Mouse (Mus musculus): ENCODE measurements at regions not wholly inside any gene's neighbourhood (a gene's known extent, or its start where the extent isn't known, plus 50 kb on each side); places are given as distances from the start of the nearest gene placed in this dataset.

DNA sequence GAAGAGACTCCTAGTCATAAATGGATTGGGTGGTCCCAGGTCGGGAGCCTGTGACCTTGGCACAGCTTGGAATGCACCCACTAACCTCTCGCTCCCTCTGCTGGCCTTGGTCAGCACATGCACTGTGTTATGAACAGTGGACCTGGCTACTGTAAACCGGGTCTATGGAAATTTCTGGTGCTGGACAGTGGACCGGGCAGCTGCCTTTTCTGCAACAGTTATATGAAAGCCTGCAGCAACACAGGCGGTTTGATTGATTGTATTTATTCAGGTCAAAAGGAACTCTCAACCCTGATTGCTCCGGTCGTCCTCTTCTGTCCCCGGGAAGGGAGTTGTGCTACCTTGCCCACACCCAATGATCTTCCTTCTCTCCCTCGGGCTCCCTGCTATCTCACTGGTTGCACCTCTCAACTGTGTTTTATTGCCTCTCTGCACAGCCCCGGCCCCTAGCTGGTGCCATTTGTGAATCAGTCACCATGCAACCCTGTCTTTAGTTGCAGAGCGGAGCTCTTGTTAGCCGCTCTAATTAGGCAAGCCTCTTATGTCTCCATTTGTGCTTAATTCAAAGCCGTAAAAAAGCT is 99.6 kb upstream of the Slc25a26 start:
- TF ChIP-seq TCF12 (IDR thresholded peaks at IDR 0.05; ENCODE audit: insufficient read depth, poor library complexity, severe bottlenecking) (no peak), USF1 (IDR thresholded peaks at IDR 0.05; ENCODE audit: low read depth) (no peak), MAX (IDR thresholded peaks at IDR 0.05; ENCODE audit: low read depth) (no peak), POLR2AphosphoS2 (IDR thresholded peaks at IDR 0.05; ENCODE audit: insufficient read length, low read depth) (no peak), MYOD1 (IDR thresholded peaks at IDR 0.05; ENCODE audit: control insufficient read depth in 1 of 3, insufficient read length in 2 of 3, low read depth in 2 of 3) (no peak), POLR2A (IDR thresholded peaks at IDR 0.05; ENCODE audit: insufficient read length, low read depth) (no peak), REST (IDR thresholded peaks at IDR 0.05; ENCODE audit: insufficient read depth, insufficient read length) (no peak), TCF3 (IDR thresholded peaks at IDR 0.05; ENCODE audit: insufficient read length, low read depth) (no peak), MYOG (IDR thresholded peaks at IDR 0.05; ENCODE audit: control insufficient read depth in 1 of 3, insufficient read depth in 1 of 3, insufficient read length in 2 of 3, low read depth in 2 of 3) (no peak), SRF (IDR thresholded peaks at IDR 0.05; ENCODE audit: control insufficient read depth, insufficient read length, low read depth) (no peak), E2F4 (IDR thresholded peaks at IDR 0.05; ENCODE audit: insufficient read depth) (no peak), CEBPB (IDR thresholded peaks at IDR 0.05; ENCODE audit: insufficient read depth, poor library complexity, severe bottlenecking) (no peak)
- no peaks in the 10 kb centered on the region for H3K79me2 ChIP-seq (ENCODE audit: control insufficient read depth, insufficient read depth)
- no peak overlapping the region for H3K4me2 ChIP-seq (ENCODE audit: low read depth)
- no peaks in the 10 kb centered on the region for H3K36me3 ChIP-seq (ENCODE audit: control insufficient read depth, insufficient read depth)
- H3K27me3 ChIP-seq (ENCODE audit: control insufficient read depth, insufficient read depth, insufficient read length): no peaks in the 10 kb centered on the region
- no peak overlapping the region for H3K4me3 ChIP-seq
- H3ac ChIP-seq (ENCODE audit: control insufficient read depth, insufficient read length): no peak overlapping the region

DNA sequence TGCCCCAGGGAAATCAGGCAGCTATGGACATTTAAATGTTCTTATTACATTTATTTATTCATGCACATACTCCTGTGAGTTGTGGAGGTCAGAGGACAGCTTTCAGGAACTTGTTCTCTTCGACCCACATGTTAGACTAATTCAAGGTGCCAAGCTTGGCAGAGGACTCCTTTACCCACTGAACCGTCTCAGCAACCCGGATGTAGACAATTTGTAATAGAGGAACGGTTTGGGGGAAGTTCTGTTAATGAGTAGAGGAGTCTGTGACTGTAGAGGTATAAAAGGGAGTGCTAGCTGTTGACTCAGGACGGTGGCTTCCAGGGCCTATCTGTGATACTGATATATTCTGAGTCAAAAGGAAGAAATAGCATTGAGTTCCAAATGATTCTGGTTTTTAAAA is 107.4 kb upstream of the Magi1 start:
- TF ChIP-seq TCF3 (IDR thresholded peaks at IDR 0.05; ENCODE audit: insufficient read length, low read depth) (no peak), MAX (IDR thresholded peaks at IDR 0.05; ENCODE audit: low read depth) (no peak)
- H3K79me2 ChIP-seq (ENCODE audit: control insufficient read depth, insufficient read depth): no peaks in the 10 kb centered on the region
- H3K4me2 ChIP-seq (ENCODE audit: low read depth): no peak overlapping the region
- H3ac ChIP-seq (ENCODE audit: control insufficient read depth, insufficient read length): no peak overlapping the region
- H3K4me3 ChIP-seq: no peak overlapping the region
- H3K36me3 ChIP-seq (ENCODE audit: control insufficient read depth, insufficient read depth): no peaks in the 10 kb centered on the region
- no peaks in the 10 kb centered on the region for H3K27me3 ChIP-seq (ENCODE audit: control insufficient read depth, insufficient read depth, insufficient read length)

DNA sequence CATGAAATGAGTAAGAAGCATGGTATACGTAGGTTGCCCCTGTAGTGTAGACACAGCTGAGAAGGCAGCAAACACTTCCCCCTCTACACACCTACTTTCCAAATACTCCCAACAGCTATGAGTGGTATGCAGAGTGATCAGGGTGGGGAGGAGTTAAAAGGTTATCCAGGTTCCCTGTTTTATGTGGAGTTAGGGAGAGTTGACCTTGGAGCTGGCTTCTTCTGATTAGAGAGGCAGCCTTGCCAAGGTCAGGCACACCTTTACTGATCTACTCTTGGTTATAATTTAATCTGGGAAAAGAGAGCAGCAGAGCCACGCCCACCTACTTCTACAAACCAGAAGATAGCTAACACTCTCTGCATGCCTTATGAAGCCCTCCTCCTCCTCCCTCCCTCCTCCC is 106.7 kb upstream of the Magi1 start:
- Histone ChIP-seq H3K79me2 (ENCODE audit: control insufficient read depth, insufficient read depth) (no peaks in the 10 kb centered on the region), H3K4me3 (no peak overlapping the region), H3K36me3 (ENCODE audit: control insufficient read depth, insufficient read depth) (no peaks in the 10 kb centered on the region), H3ac (ENCODE audit: control insufficient read depth, insufficient read length) (no peak overlapping the region), H3K27me3 (ENCODE audit: control insufficient read depth, insufficient read depth, insufficient read length) (no peaks in the 10 kb centered on the region), H3K4me2 (ENCODE audit: low read depth) (no peak overlapping the region)
- no peak for TF ChIP-seq E2F4 (IDR thresholded peaks at IDR 0.05; ENCODE audit: insufficient read depth)
- no peak for TF ChIP-seq TCF3 (IDR thresholded peaks at IDR 0.05; ENCODE audit: insufficient read length, low read depth)
- no peak for TF ChIP-seq USF1 (IDR thresholded peaks at IDR 0.05; ENCODE audit: low read depth)
- TF ChIP-seq MYOD1 (IDR thresholded peaks at IDR 0.05; ENCODE audit: control insufficient read depth in 1 of 3, insufficient read length in 2 of 3, low read depth in 2 of 3): no peak
- no peak for TF ChIP-seq MAX (IDR thresholded peaks at IDR 0.05; ENCODE audit: low read depth)
- no peak for TF ChIP-seq SRF (IDR thresholded peaks at IDR 0.05; ENCODE audit: control insufficient read depth, insufficient read length, low read depth)
- TF ChIP-seq POLR2AphosphoS2 (IDR thresholded peaks at IDR 0.05; ENCODE audit: insufficient read length, low read depth): no peak
- no peak for TF ChIP-seq CEBPB (IDR thresholded peaks at IDR 0.05; ENCODE audit: insufficient read depth, poor library complexity, severe bottlenecking)
- no peak for TF ChIP-seq TCF12 (IDR thresholded peaks at IDR 0.05; ENCODE audit: insufficient read depth, poor library complexity, severe bottlenecking)
- no peak for TF ChIP-seq REST (IDR thresholded peaks at IDR 0.05; ENCODE audit: insufficient read depth, insufficient read length)

DNA sequence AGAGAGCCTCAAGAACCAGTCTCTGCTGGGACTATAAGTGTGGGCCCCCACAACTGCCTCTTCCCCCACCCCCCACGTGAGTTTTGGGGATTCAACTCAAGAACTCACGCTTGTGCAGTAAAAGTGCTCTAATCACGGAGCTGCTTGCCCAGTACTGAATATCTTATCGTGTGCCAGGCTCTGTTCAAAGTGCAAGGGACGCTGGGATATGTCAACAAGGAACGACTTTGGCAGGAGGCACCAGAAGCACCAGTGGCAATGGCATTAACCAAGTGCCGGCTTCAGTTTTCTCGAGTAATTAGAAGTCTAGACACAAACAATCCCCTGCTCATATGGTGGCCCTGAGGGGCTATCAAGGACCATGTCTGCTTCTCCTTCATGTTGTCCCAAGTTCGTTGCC is 106.0 kb upstream of the Magi1 start:
- Histone ChIP-seq H3K79me2 (ENCODE audit: control insufficient read depth, insufficient read depth) (no peaks in the 10 kb centered on the region), H3K27me3 (ENCODE audit: control insufficient read depth, insufficient read depth, insufficient read length) (no peaks in the 10 kb centered on the region), H3ac (ENCODE audit: control insufficient read depth, insufficient read length) (no peak overlapping the region), H3K4me3 (no peak overlapping the region), H3K36me3 (ENCODE audit: control insufficient read depth, insufficient read depth) (no peaks in the 10 kb centered on the region), H3K4me2 (ENCODE audit: low read depth) (no peak overlapping the region)
- TF ChIP-seq REST (IDR thresholded peaks at IDR 0.05; ENCODE audit: insufficient read depth, insufficient read length) (no peak), POLR2AphosphoS2 (IDR thresholded peaks at IDR 0.05; ENCODE audit: insufficient read length, low read depth) (no peak), MYOG (IDR thresholded peaks at IDR 0.05; ENCODE audit: control insufficient read depth in 1 of 3, insufficient read depth in 1 of 3, insufficient read length in 2 of 3, low read depth in 2 of 3) (no peak), POLR2A (IDR thresholded peaks at IDR 0.05; ENCODE audit: insufficient read length, low read depth) (no peak), MAX (IDR thresholded peaks at IDR 0.05; ENCODE audit: low read depth) (no peak), SRF (IDR thresholded peaks at IDR 0.05; ENCODE audit: control insufficient read depth, insufficient read length, low read depth) (no peak), TCF12 (IDR thresholded peaks at IDR 0.05; ENCODE audit: insufficient read depth, poor library complexity, severe bottlenecking) (no peak), TCF3 (IDR thresholded peaks at IDR 0.05; ENCODE audit: insufficient read length, low read depth) (no peak), MYOD1 (IDR thresholded peaks at IDR 0.05; ENCODE audit: control insufficient read depth in 1 of 3, insufficient read length in 2 of 3, low read depth in 2 of 3) (no peak), USF1 (IDR thresholded peaks at IDR 0.05; ENCODE audit: low read depth) (no peak), E2F4 (IDR thresholded peaks at IDR 0.05; ENCODE audit: insufficient read depth) (no peak), CEBPB (IDR thresholded peaks at IDR 0.05; ENCODE audit: insufficient read depth, poor library complexity, severe bottlenecking) (no peak)

DNA sequence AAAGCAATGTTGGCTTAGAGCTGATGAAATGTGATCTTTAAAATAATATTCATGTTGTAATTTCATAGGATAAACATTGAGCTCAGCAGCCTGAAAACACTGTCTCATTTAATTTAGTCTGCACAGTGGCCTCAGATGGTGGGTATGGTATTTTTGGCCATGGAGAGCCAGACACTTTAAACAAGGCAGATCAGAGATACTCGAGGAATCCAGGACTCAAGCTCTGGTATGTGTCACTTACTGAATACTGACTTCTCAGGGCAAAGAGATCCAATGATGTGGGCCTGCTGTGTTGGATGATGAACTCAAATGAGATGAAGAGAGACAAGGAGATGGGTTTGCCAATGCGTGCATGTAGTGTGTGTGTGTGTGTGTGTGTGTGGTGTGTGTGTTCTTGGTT is 103.9 kb upstream of the Magi1 start:
- H3K36me3 ChIP-seq (ENCODE audit: control insufficient read depth, insufficient read depth): no peaks in the 10 kb centered on the region
- TF ChIP-seq POLR2AphosphoS2 (IDR thresholded peaks at IDR 0.05; ENCODE audit: insufficient read length, low read depth) (no peak), REST (IDR thresholded peaks at IDR 0.05; ENCODE audit: insufficient read depth, insufficient read length) (no peak), TCF3 (IDR thresholded peaks at IDR 0.05; ENCODE audit: insufficient read length, low read depth) (no peak), MYOG (IDR thresholded peaks at IDR 0.05; ENCODE audit: control insufficient read depth in 1 of 3, insufficient read depth in 1 of 3, insufficient read length in 2 of 3, low read depth in 2 of 3) (no peak), SRF (IDR thresholded peaks at IDR 0.05; ENCODE audit: control insufficient read depth, insufficient read length, low read depth) (no peak), CEBPB (IDR thresholded peaks at IDR 0.05; ENCODE audit: insufficient read depth, poor library complexity, severe bottlenecking) (no peak), USF1 (IDR thresholded peaks at IDR 0.05; ENCODE audit: low read depth) (no peak), E2F4 (IDR thresholded peaks at IDR 0.05; ENCODE audit: insufficient read depth) (no peak), POLR2A (IDR thresholded peaks at IDR 0.05; ENCODE audit: insufficient read length, low read depth) (no peak), TCF12 (IDR thresholded peaks at IDR 0.05; ENCODE audit: insufficient read depth, poor library complexity, severe bottlenecking) (no peak), MAX (IDR thresholded peaks at IDR 0.05; ENCODE audit: low read depth) (no peak), MYOD1 (IDR thresholded peaks at IDR 0.05; ENCODE audit: control insufficient read depth in 1 of 3, insufficient read length in 2 of 3, low read depth in 2 of 3) (no peak)
- no peak overlapping the region for H3ac ChIP-seq (ENCODE audit: control insufficient read depth, insufficient read length)
- H3K4me2 ChIP-seq (ENCODE audit: low read depth): no peak overlapping the region
- no peaks in the 10 kb centered on the region for H3K27me3 ChIP-seq (ENCODE audit: control insufficient read depth, insufficient read depth, insufficient read length)
- no peaks in the 10 kb centered on the region for H3K79me2 ChIP-seq (ENCODE audit: control insufficient read depth, insufficient read depth)
- no peak overlapping the region for H3K4me3 ChIP-seq
